Mouse (Mus musculus) kidney, postnatal 10 days (tissue): ENCODE measurements at regions not wholly inside any gene's neighbourhood (a gene's known extent, or its start where the extent isn't known, plus 50 kb on each side); places are given as distances from the start of the nearest gene placed in this dataset.

Experiments used
- DNase-seq: peaks from one replicate; pipeline ENCODE4 v3.0.0; 2021; ENCODE audit warnings: mixed read lengths

- peak; percentile 9 for DNase-seq
Observed at GRCm38 (mm10) chr6:24037919-24038318, 68.1 kb upstream of the Tas2r118 start.

- DNase-seq: no peak
Observed at GRCm38 (mm10) chr6:24026352-24026751, 56.5 kb upstream of the Tas2r118 start.

- no peak for DNase-seq
Observed at GRCm38 (mm10) chr6:24025721-24026120, 55.9 kb upstream of the Tas2r118 start.
